In genomic region chr14:49245126-49245714, GRCm38 (mm10) we compare ENCODE assay signal across 23 mouse cellular contexts. TPM values are rescaled to one million over a fixed set of nuclear protein-coding genes. Genes with fewer than 3 reads are reported as not detected.
A peak's percentile ranks its signal among the peaks of the same experiment; 100 is the strongest.
DNase-seq lines count a peak whose midpoint lies in the region; ATAC-seq and TF ChIP-seq lines count a peak whose summit lies in the region.
"Had no signal": no experiment of that assay in that cellular context is flagged by ENCODE, and none has a peak within 500 bp of the region (broad histone marks: within the 10 kb centered on the region; RNA-seq: fewer than 3 reads in every experiment).

ccdc198 (minus strand) TSS chr14:49245474.

- no peak within 1 kb of the TSS for H3K4me3 ChIP-seq in lung, embryonic 14.5 days (ENCODE audit: low read depth, low read length)
- H3K4me3 ChIP-seq in lung, adult 2 months (replicated peaks; ENCODE audit: extremely low read depth, low read depth, low read length), result no peak within 1 kb of the TSS
- H3K4me3 ChIP-seq in kidney, postnatal 0 days (replicated peaks; ENCODE audit: low read depth, low read length), result peak within 1 kb of the TSS; percentile 33
- no peak within 1 kb of the TSS for H3K4me3 ChIP-seq in stomach, embryonic 16.5 days (replicated peaks; ENCODE audit: low read length)
- H3K4me3 ChIP-seq in forebrain, postnatal 0 days (ENCODE audit: low read depth, low read length), result no peak within 1 kb of the TSS
- H3K4me3 ChIP-seq: hindbrain, embryonic 15.5 days; limb, embryonic 12.5 days; liver, embryonic 13.5 days had no signal

- H3K36me3 ChIP-seq in lung, embryonic 14.5 days (ENCODE audit: insufficient read depth), result no peaks in the 10 kb centered on the region
- no peaks in the 10 kb centered on the region for H3K36me3 ChIP-seq in kidney, postnatal 0 days (ENCODE audit: insufficient read depth, low read length)
- H3K36me3 ChIP-seq in stomach, embryonic 16.5 days (ENCODE audit: control insufficient read depth, insufficient read depth, low read length), result no peaks in the 10 kb centered on the region
- no peaks in the 10 kb centered on the region for H3K36me3 ChIP-seq in forebrain, postnatal 0 days (ENCODE audit: insufficient read depth)
- H3K36me3 ChIP-seq: hindbrain, embryonic 15.5 days; limb, embryonic 12.5 days; liver, embryonic 13.5 days had no signal

- ATAC-seq in lung, embryonic 14.5 days (ENCODE audit: insufficient read depth), result no peak
- ATAC-seq in kidney, postnatal 0 days (replicated peaks; ENCODE audit: low FRiP score, low read depth), result peak; percentile 96
- ATAC-seq in stomach, embryonic 16.5 days (ENCODE audit: insufficient read depth, low FRiP score), result peak; percentile 58; the same call in 1 of the 2 replicates
- no peak for ATAC-seq in forebrain, postnatal 0 days
- ATAC-seq: midbrain, embryonic 16.5 days had no signal

- H3K9me3 ChIP-seq in lung, embryonic 14.5 days (ENCODE audit: low read depth, low read length), result no peaks in the 10 kb centered on the region
- H3K9me3 ChIP-seq in kidney, postnatal 0 days (replicated peaks; ENCODE audit: low read length), result no peaks in the 10 kb centered on the region
- no peaks in the 10 kb centered on the region for H3K9me3 ChIP-seq in stomach, embryonic 16.5 days (replicated peaks; ENCODE audit: control insufficient read depth, low read length)
- no peaks in the 10 kb centered on the region for H3K9me3 ChIP-seq in forebrain, postnatal 0 days (ENCODE audit: low read length)
- H3K9me3 ChIP-seq: hindbrain, embryonic 15.5 days; limb, embryonic 12.5 days; liver, embryonic 13.5 days had no signal

- TF ChIP-seq CTCF in lung, embryonic 14.5 days (IDR thresholded peaks at IDR 0.05; ENCODE audit: low read depth), result no peak
- no peak for TF ChIP-seq CTCF in lung, adult 2 months (IDR thresholded peaks at IDR 0.05; ENCODE audit: insufficient read depth, low read length)
- TF ChIP-seq CTCF in kidney, postnatal 0 days (IDR thresholded peaks at IDR 0.05; ENCODE audit: low read depth), result no peak
- no peak for TF ChIP-seq CTCF in forebrain, postnatal 0 days (IDR thresholded peaks at IDR 0.05; ENCODE audit: low read depth)

- no peaks in the 10 kb centered on the region for H3K27me3 ChIP-seq in lung, embryonic 14.5 days (ENCODE audit: insufficient read depth, low read length)
- no peaks in the 10 kb centered on the region for H3K27me3 ChIP-seq in kidney, postnatal 0 days (ENCODE audit: insufficient read depth, low read length)
- no peaks in the 10 kb centered on the region for H3K27me3 ChIP-seq in stomach, embryonic 16.5 days (ENCODE audit: control insufficient read depth, insufficient read depth, low read length)
- no peaks in the 10 kb centered on the region for H3K27me3 ChIP-seq in forebrain, postnatal 0 days (ENCODE audit: insufficient read depth, low read length)
- H3K27me3 ChIP-seq: hindbrain, embryonic 15.5 days; limb, embryonic 12.5 days; liver, embryonic 13.5 days had no signal

- H3K4me1 ChIP-seq in lung, embryonic 14.5 days (ENCODE audit: insufficient read depth), result no peaks in the 10 kb centered on the region
- H3K4me1 ChIP-seq in lung, adult 2 months (ENCODE audit: control insufficient read depth, insufficient read depth, low read length), result no peaks in the 10 kb centered on the region
- H3K4me1 ChIP-seq in kidney, postnatal 0 days (replicated peaks; ENCODE audit: insufficient read depth, low read length), result no peaks in the 10 kb centered on the region
- H3K4me1 ChIP-seq in stomach, embryonic 16.5 days (ENCODE audit: control insufficient read depth, insufficient read depth, low read length), result no peaks in the 10 kb centered on the region
- H3K4me1 ChIP-seq in forebrain, postnatal 0 days (ENCODE audit: insufficient read depth), result no peaks in the 10 kb centered on the region
- H3K4me1 ChIP-seq: hindbrain, embryonic 15.5 days; limb, embryonic 12.5 days; liver, embryonic 13.5 days had no signal

- peak within 1 kb of the TSS; percentile 21; the same call in 1 of the 2 replicates for H3K4me2 ChIP-seq in lung, embryonic 14.5 days
- H3K4me2 ChIP-seq in kidney, postnatal 0 days (ENCODE audit: low read length), result peak within 1 kb of the TSS; percentile 50
- no peak within 1 kb of the TSS for H3K4me2 ChIP-seq in stomach, embryonic 16.5 days (ENCODE audit: low read depth, low read length)
- no peak within 1 kb of the TSS for H3K4me2 ChIP-seq in forebrain, postnatal 0 days (ENCODE audit: low read depth)
- H3K4me2 ChIP-seq: hindbrain, embryonic 15.5 days; limb, embryonic 12.5 days; liver, embryonic 13.5 days had no signal

- 60% methylated on average over 5 of the region's 5 CpGs for WGBS in lung, embryonic 14.5 days
- whole genome bisulfite sequencing in lung, adult 2 months, result 53% methylated on average over 5 of the region's 5 CpGs
- 45% methylated on average over 5 of the region's 5 CpGs for WGBS in kidney, postnatal 0 days
- 40% methylated on average over 5 of the region's 5 CpGs for WGBS in stomach, embryonic 16.5 days
- WGBS in forebrain, postnatal 0 days, result 75% methylated on average over 5 of the region's 5 CpGs

- peak; percentile 21 for DNase-seq in lung, embryonic 14.5 days
- DNase-seq in lung, adult 2 months, result no peak
- peak; percentile 76 for DNase-seq in kidney, adult 11 months
- peak; percentile 70 for DNase-seq in kidney, postnatal 0 days (ENCODE audit: low spot score)
- no peak for DNase-seq in forebrain, postnatal 0 days
- DNase-seq in cerebellum, adult 11-12 months, result no peak
- no peak for DNase-seq in left cerebral cortex, adult 8-10 months (ENCODE audit: low spot score in 2 of 2)
- DNase-seq: adrenal gland, postnatal 10 days; cerebellum, adult 11 months; cerebellum, postnatal 25 days; liver, embryonic 13.5 days; lung, postnatal 10 days; thymus, postnatal 36 days had no signal

- no peak within 1 kb of the TSS for H3K9ac ChIP-seq in lung, embryonic 14.5 days
- no peak within 1 kb of the TSS for H3K9ac ChIP-seq in kidney, postnatal 0 days (ENCODE audit: low read depth, low read length)
- H3K9ac ChIP-seq in stomach, embryonic 16.5 days (ENCODE audit: low read length), result no peak within 1 kb of the TSS
- H3K9ac ChIP-seq in forebrain, postnatal 0 days, result no peak within 1 kb of the TSS
- H3K9ac ChIP-seq: hindbrain, embryonic 15.5 days; limb, embryonic 12.5 days; liver, embryonic 13.5 days had no signal

- no peak for TF ChIP-seq POLR2A in lung, adult 2 months (IDR thresholded peaks at IDR 0.05; ENCODE audit: borderline replicate concordance, extremely low read depth, low read depth, low read length)

- H3K27ac ChIP-seq in lung, embryonic 14.5 days (ENCODE audit: low read depth), result no peak within 1 kb of the TSS
- peak within 1 kb of the TSS; percentile 65 for H3K27ac ChIP-seq in kidney, postnatal 0 days
- no peak within 1 kb of the TSS for H3K27ac ChIP-seq in stomach, embryonic 16.5 days (ENCODE audit: low read length)
- H3K27ac ChIP-seq in forebrain, postnatal 0 days (ENCODE audit: low read depth, low read length), result no peak within 1 kb of the TSS
- H3K27ac ChIP-seq: hindbrain, embryonic 15.5 days; limb, embryonic 12.5 days; liver, embryonic 13.5 days had no signal

RNA-seq across cellular contexts. Expression of gene ccdc198, which starts in this region (rescaled TPM):
- polyA plus RNA-seq in lung, embryonic 14.5 days (2014; fragmentation: Nextera tagmentation; extraction: Ambion mirVana), result 12.3 and 14.3 TPM in 2 replicates
- not detected in 2 replicates for polyA plus RNA-seq in lung, adult 2 months (2012; rRNA removed)
- polyA plus RNA-seq in kidney, postnatal 0 days (2015; fragmentation: Nextera tagmentation; extraction: Ambion mirVana), result 235 and 239 TPM in 2 replicates
- polyA plus RNA-seq in stomach, embryonic 16.5 days (2015; fragmentation: Nextera tagmentation; extraction: Ambion mirVana), result 18.5 and 20.9 TPM in 2 replicates
- total RNA-seq in forebrain, postnatal 0 days (2014; rRNA removed), result not detected in 2 replicates
- polyA plus RNA-seq in forebrain, postnatal 0 days (2015; fragmentation: Nextera tagmentation; extraction: Ambion mirVana), result 0.16 TPM in 1 of 2 replicates, not detected in the other
- total RNA-seq in left cerebral cortex, adult 8-10 months (2022), result not detected
- total RNA-seq: gastrocnemius, adult 8-10 months; heart, postnatal 25 days; layer of hippocampus, adult 8-10 months; left cerebral cortex, adult 18-20 months; megakaryocyte-erythroid progenitor cell, adult 5-6 weeks; MEL had no signal
- polyA plus RNA-seq: hindbrain, embryonic 15.5 days had no signal

Comparison
In these comparisons a context has a peak if more than half of its experiments do, and no peak if none do; other contexts are left out.
1. RNA of gene ccdc198 (polyA plus RNA-seq): 235 to 239 TPM in kidney, postnatal 0 days; 18.5 to 20.9 TPM in stomach, embryonic 16.5 days, 12.3 to 14.3 TPM in lung, embryonic 14.5 days, 0.16 TPM in forebrain, postnatal 0 days and not detected in lung, adult 2 months; every median in the first group is over 10 times any median in the second.
2. DNase-seq: peak in lung, embryonic 14.5 days (single experiment), kidney, adult 11 months (single experiment) and kidney, postnatal 0 days (single experiment); none in lung, adult 2 months (single experiment), forebrain, postnatal 0 days (single experiment), cerebellum, adult 11-12 months (single experiment) and left cerebral cortex, adult 8-10 months (0 of 2).
3. ATAC-seq: peak in kidney, postnatal 0 days (single experiment) and stomach, embryonic 16.5 days (single experiment); none in lung, embryonic 14.5 days (single experiment) and forebrain, postnatal 0 days (single experiment).
4. H3K4me2 ChIP-seq: peak in lung, embryonic 14.5 days (single experiment) and kidney, postnatal 0 days (single experiment); none in stomach, embryonic 16.5 days (single experiment) and forebrain, postnatal 0 days (single experiment).